Mouse (Mus musculus) cortical plate, adult 2 months (tissue): ENCODE measurements around the gene Cnot2.

Experiments
- CTCF ChIP-seq: fragments of 200-500 bp; IDR thresholded peaks from 2 replicates; pipeline ENCODE4 v1.5.1; 2011; ENCODE audit warnings: mild to moderate bottlenecking, control low read depth, low read length; ENCODE audit not compliant: insufficient read depth; ENCODE audit errors: extremely low read depth
- POLR2A ChIP-seq: fragments of 200-500 bp; IDR thresholded peaks from 2 replicates; pipeline ENCODE4 v1.6.1; 2011; ENCODE audit warnings: mild to moderate bottlenecking, low read length, control low read depth; ENCODE audit not compliant: insufficient read depth; ENCODE audit errors: extremely low read depth

GRCm38 (mm10) chr10:116532561-116532960 is 48.8 kb downstream of the Cnot2 start:
- TF ChIP-seq CTCF: no peak
- no peak for TF ChIP-seq POLR2A
